Mouse (Mus musculus) urinary bladder, postnatal 25 days (tissue): ENCODE measurements around the gene Tnfrsf11a.
"Not testable (repeated sequence)": the region's sequence is repeated elsewhere in the genome, so short reads cannot be mapped to it uniquely, and the experiment has no call there.

Source experiments
- DNase-seq: peaks from one replicate; pipeline ENCODE4 v3.0.0; 2022; ENCODE audit warnings: low spot score

Gene Tnfrsf11a

DNA sequence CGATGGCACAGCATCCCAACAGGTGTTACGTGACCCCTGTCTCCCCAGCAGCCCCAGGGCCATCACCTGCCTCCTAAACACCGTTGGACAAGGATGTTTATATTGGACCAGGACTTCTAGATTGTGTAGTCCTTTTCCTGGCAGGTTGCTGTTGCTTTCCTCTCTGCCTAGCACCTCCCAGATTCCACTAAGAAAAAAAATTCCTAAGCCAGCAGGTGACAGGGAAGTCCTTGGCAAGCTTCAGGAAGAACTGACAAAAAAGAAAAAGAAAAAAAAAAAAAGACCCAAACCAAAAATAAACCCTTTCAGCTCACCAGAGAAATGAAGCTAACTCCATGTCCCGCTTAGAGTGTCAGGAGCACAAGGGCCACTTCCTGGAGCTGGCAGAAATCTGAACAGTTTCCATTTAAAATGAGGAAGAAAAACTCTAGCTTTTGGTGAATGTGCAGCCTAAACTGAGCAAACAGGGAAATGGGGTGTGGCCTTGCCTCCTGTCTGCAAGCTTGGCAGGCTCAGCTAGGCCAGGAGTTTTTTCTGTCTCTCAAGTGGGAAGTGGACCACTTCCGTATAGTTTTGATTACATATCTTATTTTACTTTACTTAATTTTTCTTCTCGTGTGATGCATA, 6.3 kb downstream of the Tnfrsf11a start:
- no peak for DNase-seq

DNA sequence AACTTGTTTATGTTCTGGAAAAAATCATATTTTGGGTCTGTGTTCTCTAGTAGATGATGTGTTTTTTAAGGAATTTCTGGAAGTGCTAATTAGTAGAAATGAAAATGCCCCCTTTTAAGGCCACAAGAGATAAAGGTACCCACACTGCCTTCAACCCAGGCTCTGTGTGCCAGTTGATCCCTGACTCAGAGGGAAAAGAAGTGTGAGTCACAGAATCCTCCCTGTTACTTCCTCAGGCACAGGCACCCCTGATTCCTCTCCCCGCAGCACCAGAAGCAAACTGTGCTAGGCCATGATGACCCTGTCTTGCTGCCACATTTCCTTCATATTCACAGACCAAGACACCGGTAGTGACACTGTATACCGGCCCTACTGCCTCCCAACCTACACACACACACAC, 9.6 kb downstream of the Tnfrsf11a start:
- DNase-seq: no peak

DNA sequence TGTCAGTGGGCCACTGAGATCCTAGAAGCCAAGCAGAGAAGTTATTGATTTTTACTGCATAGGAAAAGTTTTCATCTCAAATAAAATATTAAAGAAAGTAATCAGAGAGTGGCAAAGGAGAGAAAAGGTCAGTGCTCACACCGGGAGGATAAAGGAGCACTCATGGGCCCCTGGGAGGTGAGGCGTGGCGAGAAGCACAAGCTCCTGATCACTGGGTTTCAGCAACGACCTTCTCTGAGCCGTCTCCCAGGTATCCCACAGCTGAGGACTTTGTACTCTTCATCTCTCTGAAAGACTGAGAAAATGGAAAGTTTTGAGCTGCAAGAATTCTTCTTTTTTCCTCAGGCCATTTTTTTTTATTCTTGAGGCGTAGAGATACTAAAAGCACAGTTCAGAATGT, 14.2 kb downstream of the Tnfrsf11a start:
- no peak for DNase-seq

DNA sequence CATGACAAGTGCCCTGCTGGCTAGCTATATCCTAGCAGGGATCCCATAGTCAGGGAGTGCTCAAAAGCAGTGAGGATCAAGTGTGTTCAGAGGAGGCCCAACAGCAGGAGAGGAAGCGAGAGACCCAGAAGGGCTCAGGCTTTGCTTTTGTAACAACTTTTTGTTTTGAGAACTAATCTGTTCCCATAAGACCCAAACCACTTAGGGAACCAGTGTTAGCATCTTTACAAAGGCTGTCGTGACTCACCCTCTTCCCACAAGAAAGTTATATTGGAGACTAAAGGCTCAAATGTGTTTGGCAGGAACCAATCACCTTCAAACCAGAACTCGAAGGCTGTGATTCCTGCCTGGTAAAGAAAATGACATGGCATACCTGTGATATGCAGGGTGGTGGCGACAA, 15.2 kb downstream of the Tnfrsf11a start:
- DNase-seq: no peak

DNA sequence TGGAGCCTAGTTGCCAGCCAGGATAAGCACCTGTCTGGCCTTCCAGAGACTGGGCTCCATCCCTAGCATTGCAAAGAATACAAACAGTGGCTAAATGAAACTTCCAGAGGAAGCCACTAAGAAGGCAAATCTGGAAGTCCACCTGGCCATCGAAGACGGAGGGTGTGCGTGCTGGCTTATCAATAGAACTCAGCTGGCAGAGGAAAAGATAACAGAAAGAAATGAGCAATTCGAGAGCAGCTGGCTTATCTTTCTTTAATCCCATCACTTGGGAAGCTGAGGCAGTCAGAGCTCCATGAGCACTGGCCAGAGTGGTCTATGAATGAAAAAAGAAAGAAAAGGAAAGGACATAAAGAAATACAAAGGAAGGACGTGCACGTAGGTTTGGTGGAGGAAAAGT, 20.1 kb downstream of the Tnfrsf11a start:
- no peak for DNase-seq

DNA sequence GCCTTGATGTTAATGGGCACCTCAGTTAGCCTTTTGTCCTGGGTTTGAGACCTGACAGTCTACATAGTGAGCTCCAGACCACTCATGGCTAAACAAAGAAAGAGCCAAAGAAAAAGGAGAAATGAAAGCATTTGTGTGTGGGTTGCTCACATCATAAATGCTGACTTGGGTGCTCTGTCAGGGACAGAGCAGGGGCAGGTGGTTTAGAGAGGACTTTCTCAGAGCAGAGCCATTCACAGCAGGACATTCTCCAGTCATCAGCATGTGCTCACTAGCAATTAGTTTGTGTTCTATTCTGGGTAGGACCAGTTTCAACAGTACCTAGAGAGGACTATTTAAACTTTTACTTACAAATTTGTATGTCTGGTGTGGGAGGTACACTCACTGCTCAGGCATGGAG, 20.7 kb downstream of the Tnfrsf11a start:
- DNase-seq: no peak

DNA sequence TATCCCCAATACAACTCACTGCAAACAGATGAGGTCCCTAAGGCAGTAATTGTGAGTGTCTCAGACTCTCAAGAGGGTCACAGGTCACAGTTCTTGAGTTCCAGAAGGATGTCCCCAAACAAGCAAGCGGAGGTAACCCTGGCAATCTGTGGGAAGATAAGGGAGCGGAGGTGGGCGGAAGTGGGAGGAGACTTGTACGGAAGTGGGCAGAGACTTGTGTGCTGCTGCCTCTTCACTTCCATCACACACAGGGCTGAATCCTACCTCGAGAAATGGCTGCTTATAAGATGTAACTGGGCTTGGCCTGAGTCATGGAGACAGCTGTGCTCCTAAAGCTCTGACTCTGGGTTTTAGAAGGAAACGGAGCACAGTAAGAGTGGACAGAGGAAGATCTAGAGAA, 22.4 kb downstream of the Tnfrsf11a start:
- no peak for DNase-seq

DNA sequence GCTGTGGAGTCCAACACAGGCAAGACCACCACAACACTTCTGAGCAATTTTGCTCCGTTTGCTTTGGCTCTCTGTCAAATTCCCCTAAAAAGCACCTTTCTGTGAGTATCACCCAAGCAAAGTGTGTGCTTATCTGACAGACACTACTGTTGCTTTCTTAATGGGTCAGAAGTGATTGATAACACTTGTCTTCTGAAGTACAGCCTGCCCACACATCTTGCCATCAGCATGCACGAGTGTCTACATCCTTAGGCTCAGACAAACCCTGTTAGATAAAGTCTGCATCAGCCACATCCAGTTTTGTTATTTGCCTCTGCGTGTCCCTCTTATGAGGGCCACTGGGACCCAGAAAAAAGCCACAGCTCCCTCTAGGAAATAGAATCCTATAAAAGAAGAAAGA, 23.8 kb downstream of the Tnfrsf11a start:
- DNase-seq: no peak

DNA sequence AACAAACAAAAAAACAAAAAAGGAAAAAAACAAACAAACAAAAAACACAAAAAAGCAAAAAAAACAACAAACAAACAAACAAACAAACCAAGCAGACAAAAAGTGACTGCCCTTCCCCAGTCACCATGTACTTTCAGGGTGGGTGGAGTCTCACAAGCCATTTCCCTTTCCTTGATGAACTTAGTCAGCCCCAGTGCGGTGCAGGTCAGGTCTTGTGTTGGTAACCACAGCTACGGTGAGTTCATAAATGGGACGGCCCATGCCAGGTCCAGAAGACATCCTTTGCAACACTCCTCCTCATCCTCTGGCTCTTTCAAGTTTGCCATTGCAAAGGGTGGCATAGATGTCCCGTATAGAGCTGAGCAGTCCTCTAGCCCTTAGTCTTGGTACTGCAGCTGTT, 25.0 kb downstream of the Tnfrsf11a start:
- no peak for DNase-seq

DNA sequence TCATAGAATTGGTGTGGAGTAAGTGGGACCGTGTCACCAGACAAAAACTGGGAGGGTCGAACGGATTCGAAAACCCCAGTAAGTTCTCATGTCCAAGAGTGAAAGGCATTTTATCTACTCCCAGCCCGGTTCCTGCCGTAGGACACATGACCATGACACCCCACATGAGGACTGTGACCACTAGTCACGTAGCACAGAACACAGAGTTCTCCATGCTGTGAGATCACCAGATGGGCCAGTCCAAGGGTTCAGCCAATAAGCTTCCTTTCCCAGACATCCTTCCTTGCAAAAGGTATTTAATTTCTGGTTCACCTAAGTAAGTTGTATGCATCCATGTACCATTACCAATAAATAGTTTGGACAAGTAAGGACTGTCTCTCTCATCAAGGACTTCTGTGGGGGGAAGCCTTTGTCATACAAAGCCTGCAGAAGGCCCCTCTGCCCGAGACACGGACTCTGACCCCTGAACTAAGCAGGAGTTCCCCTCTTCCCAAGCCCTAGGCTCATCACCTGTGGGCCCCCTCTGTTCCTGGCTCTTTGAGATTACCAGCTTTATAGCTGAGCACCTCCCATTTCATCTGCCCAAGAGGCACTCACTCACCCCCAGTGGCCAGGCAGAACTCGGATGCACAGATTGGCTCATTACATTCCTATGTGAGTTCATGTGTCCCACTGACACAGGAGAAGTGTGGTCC, 26.7 kb downstream of the Tnfrsf11a start:
- DNase-seq: no peak

DNA sequence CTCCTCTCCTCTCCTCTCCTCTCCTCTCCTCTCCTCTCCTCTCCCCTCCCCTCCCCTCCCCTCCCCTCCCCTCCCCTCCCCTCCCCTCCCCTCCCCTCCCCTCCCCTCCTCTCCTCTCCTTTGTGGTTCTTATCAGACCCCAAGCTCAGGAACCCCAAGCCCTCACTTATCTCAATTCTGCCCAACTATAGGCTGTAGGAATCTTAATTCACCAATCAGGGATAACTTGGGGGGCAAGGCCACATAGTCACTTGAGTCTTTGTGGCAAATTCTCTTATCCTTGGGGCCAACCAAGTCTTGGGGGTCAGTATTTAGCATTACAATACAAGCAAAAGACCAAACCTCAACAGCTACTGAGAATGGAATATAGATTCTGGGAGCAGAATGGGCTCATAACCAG, 31.5 kb downstream of the Tnfrsf11a start:
- DNase-seq: not testable (repeated sequence)

DNA sequence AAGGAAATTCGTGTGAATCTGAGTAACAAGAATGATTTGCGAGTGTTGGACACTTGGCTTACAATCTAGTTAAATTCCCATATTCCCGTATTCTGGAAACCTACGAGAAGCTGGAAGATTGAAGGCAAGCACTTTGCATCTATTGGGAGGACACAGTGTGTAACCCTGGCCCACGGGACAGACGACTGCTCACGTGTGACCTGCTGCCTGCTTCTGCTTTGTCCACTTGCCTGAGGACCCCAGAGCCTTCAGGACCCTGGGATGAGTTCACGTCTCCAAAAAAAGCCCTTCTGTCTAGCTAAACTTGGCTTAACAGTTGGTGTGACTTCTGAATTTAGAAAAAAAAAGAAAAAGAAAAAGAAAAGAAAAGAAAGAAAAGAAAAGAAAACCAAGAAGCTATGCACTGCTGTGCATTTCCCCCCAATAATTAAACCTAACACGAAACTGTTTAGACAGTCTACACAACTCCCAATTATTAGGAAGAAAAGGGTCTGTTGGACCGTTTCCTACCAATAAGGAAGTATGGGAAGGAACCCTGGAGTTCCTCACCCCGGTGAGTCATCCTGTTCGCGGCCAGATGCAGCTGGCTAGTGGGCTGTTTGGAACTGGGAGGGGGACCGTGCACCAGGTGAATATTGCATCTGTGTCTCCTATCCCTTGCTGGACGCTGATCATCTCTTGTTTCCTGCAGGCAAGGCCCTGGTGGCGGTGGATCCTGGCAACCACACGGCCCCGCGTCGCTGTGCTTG, 32.6 kb downstream of the Tnfrsf11a start:
- DNase-seq: no peak

DNA sequence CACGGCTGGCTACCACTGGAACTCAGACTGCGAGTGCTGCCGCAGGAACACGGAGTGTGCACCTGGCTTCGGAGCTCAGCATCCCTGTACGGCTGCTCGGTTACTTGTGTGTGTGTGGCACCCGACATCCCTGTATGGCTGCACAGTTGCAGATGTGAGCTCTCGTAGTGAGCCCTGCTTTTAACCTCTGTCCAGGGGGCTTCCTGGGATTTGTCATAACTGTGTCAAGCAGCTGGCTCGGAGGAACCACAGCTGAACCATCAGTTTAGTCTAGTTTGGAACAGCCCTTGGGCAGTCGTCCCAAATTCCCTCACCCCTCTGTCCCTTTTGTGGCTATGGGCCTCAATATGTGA, 33.2 kb downstream of the Tnfrsf11a start:
- DNase-seq: no peak

DNA sequence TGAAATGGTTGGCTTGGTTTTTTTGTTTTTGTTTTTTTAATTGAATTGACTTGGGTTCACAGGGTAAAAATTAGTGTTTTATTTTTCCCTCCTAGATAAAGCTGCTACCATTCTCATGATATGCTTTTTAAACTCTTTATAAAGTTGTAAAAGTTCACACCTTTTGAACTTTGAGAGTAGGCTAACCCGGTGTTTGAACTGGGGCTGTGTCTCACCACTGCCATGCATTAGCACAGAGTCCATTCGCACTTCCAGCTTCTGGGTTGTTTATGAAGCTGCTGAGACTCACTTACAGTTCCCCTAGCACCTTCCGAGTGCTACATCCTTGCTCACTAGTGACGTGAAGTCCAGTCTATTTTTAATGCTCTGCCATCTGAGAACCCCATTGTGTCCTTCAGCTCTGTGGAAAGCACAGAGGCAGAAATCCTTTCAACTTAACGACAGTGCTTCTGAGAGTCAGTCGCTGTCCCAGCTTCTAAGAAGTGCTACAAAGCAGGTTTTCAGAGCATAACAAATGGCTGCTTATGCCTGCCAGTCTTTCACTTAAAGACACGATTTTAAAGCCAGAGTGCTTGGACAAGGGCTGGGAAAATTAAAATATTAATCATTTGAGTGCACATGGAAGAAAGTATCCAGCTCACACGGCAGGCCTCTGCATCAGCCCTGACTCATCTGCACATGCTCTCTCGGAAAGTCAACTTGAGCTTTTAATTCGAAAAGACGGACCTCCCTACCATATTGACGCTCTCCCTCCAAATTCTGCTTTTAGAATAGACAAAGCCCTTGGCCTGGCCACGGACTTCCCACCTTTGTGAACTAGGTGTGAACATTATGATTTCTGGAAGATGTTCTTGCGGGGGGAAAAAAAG, 34.1 kb downstream of the Tnfrsf11a start:
- no peak for DNase-seq

DNA sequence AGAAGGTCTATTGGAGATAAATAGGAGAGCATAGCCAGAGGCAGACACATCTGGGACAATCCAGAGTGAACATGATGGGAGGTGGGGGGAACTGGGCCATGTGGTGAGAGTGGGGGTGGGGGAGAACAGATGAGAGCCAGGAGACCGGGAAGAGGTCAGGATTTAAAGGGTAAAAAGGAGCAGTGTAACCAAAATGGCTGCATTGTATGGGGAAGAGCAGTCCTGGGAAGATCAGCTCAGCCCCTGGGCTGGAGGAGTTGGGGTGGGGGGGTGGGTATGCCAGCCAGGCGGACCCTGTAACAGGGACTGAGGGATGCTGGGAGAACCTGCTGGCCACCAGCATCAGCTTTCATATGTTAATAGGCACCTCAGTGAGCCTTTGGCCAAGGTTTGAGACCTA, 34.8 kb downstream of the Tnfrsf11a start:
- no peak for DNase-seq

DNA sequence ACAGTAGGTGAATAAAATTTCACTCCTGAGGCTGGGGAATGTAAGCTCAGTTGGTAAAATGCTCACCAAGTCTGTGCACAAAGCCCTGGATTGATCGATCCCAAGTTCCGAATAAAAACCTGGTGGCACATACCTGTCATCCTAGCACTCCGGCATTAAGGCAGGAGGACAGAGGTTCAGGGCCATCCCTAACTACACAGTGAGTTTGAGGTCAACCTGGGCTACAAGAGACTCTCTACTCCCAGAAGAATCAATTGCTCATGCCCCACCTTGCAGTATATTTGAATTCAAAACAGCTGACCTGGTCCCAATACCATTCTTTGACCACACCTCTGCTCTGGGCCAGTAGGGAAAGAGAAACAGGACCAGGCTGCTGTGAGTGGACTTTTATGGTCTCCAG, 35.2 kb downstream of the Tnfrsf11a start:
- DNase-seq: no peak

DNA sequence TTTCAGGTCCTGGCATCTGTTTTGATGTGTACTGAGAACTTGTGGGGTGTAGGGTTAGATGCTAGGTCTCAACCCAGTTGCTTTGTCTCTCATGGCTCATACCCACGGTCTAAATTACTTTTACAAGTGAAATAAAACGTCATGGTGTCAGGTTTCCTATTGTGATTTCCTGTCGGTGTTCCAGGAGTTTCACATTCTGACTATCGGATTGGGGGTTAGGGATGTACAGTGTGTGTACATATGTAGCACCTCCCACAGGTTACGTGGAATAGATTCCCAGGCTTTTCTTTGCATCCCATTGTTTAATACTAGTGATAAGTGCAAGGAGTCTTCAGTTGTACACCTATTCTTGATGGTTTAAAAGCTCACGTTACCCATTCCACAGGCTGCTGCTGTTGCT, 38.5 kb downstream of the Tnfrsf11a start:
- DNase-seq: no peak

DNA sequence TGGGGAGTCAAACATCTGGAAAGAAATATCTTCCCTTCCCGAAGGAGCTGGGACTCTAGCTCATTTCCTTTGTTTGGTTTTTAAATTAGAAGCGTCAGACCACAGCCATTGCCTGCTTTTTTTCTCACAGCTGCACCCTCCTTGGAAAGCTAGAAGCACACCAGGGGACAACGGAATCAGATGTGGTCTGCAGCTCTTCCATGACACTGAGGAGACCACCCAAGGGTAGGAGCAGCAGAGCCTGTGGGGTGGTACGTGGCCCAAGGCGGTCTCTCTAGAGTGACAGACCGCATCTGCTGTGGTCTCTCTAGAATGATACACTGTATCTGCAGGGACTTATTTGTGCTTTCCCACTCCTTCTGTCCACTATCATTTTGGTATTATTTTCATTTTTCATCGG, 39.2 kb downstream of the Tnfrsf11a start:
- no peak for DNase-seq

DNA sequence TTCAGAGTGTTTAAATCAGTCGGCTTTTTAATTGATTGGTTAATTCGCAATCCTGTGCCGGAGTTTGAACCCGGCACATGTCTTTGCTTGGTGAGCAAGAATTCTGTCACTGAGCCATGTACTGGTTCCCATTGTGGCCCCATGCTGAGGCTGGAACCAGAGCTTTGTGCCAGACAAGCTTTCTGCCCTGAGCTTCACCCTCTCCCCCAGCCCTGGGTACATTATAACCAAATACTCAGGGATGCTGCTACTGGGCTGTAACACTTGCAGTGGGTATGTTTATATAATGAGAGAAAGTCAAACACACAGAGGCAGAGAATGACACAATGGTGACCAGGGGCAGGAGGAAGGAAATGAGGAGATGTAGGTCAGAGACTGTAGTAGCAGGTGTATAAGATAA, 43.8 kb downstream of the Tnfrsf11a start:
- DNase-seq: no peak

DNA sequence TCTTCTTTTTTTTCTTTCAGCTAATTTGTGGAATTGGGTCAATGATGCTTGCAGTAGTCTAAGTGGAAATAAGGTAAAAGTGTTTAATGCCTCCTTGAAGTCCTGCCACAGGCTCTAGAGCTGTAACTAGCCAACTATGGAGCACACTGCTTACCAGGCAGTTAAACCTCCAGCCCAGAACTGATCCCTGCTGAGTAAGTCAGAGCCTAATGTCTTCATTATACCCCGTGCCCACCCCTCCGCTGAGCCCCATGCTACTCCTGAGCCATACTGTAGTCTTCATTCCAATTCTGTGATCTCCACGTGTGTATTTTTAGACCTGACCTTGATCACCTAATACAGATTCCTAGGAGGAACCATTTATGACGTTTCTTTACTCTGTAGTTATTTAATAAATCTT, 44.5 kb downstream of the Tnfrsf11a start:
- DNase-seq: no peak

DNA sequence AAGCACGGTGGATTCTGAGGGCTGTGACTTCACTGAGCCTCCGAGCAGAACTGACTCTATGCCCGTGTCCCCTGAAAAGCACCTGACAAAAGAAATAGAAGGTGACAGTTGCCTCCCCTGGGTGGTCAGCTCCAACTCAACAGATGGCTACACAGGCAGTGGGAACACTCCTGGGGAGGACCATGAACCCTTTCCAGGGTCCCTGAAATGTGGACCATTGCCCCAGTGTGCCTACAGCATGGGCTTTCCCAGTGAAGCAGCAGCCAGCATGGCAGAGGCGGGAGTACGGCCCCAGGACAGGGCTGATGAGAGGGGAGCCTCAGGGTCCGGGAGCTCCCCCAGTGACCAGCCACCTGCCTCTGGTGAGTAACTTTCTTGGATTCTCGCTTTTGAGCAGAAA, 46.9 kb downstream of the Tnfrsf11a start:
- DNase-seq: no peak

DNA sequence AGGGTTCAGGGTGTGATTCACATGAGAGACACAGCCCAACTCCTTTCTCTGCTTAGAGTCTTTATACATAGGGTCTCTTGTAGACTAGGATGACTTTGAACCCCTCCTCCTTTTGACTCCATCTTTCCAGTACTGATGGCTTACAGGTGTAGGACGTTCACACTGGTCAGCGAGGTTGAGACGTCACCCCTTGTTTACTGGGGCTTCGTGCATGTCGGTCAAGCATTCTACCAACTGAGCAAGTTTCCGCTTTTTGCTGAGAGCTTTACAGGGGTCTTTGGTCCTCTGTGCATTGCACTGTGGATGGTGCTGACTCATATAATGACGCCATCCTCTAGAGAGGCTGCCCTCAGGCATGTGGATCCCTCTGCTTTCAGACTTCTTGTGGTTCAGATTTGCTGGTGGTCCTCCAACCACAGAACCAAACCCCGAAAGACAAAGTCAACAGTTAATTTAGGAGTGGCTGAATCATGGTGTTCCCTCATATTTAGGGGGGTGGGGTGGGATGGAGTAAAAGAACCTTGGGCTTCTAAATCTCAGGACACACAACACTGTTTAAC, 47.3 kb downstream of the Tnfrsf11a start:
- no peak for DNase-seq
